Mouse (Mus musculus) liver, embryonic 11.5 days (tissue): Measurements from ENCODE around the gene Hoxa2. TPM values are rescaled to one million over a fixed set of nuclear protein-coding genes. Genes with fewer than 3 reads are reported as not detected.

Source experiments
- ATAC-seq: fragments of 200-750 bp; cut with Nextera tagmentation; replicated peaks from 2 replicates; pipeline ENCODE4 v1.8.0; 2017; ENCODE audit warnings: moderate number of reproducible peaks, mild to moderate bottlenecking, moderate TSS enrichment, moderate library complexity; ENCODE audit not compliant: low FRiP score
- DNase-seq: peaks from one replicate; pipeline ENCODE4 v3.0.0-alpha.2; 2017; ENCODE audit warnings: low spot score
- H3K27ac ChIP-seq: fragments of 300-500 bp; sonication (generic); 2 replicates; pipeline ENCODE4 v1.5.1; 2014; ENCODE audit warnings: mild to moderate bottlenecking, low read depth, low read length, control low read depth
- H3K27me3 ChIP-seq: fragments of 300-500 bp; sonication (generic); replicated peaks from 2 replicates; pipeline ENCODE4 v1.6.1; 2014; ENCODE audit warnings: low read length, mixed read lengths; ENCODE audit not compliant: control insufficient read depth, insufficient read depth
- H3K36me3 ChIP-seq: fragments of 300-500 bp; sonication (generic); 2 replicates; pipeline ENCODE4 v1.6.1; 2014; ENCODE audit warnings: mild to moderate bottlenecking, low read length, moderate library complexity, mixed read lengths; ENCODE audit not compliant: control insufficient read depth, insufficient read depth
- H3K4me1 ChIP-seq: fragments of 300-500 bp; sonication (generic); replicated peaks from 2 replicates; pipeline ENCODE4 v1.6.1; 2014; ENCODE audit warnings: low read length, mixed read lengths; ENCODE audit not compliant: control insufficient read depth, insufficient read depth
- H3K4me2 ChIP-seq: fragments of 300-500 bp; sonication (generic); 2 replicates; pipeline ENCODE4 v1.6.1; 2014; ENCODE audit warnings: mild to moderate bottlenecking, control low read depth, moderate library complexity
- H3K4me3 ChIP-seq: fragments of 300-500 bp; sonication (generic); 2 replicates; pipeline ENCODE4 v1.5.1; 2014; ENCODE audit warnings: low read depth, low read length, control low read depth
- H3K9ac ChIP-seq: fragments of 300-500 bp; sonication (generic); 2 replicates; pipeline ENCODE4 v1.6.1; 2014; ENCODE audit warnings: low read depth, low read length, control low read depth
- H3K9me3 ChIP-seq: fragments of 300-500 bp; sonication (generic); 2 replicates; pipeline ENCODE4 v1.6.1; 2016; ENCODE audit warnings: low read length, inconsistent platforms, mixed read lengths; ENCODE audit not compliant: control insufficient read depth
- WGBS: fragments of 180-500 bp; shearing (Covaris S2); extraction: QIAGEN DNeasy Blood & Tissue Kit; methylation state at CpG from one replicate; pipeline ENCODE4 v1.1.7; 2014; 5-methylcytosine and 5-hydroxymethylcytosine counted together
- polyA plus RNA-seq: library from polyadenylated mRNA; unstranded; fragments of >200 nt; fragmentation: Nextera tagmentation; extraction: Ambion mirVana; gene quantifications from 2 replicates; pipeline ENCODE4 v1.2.1, GENCODE M21; 2014

The Hoxa2 gene
- polyA plus RNA-seq, 1 experiment from 2014 or later: 4.3 TPM

GRCm38 (mm10) chr6:52178918-52179665, 14.5 kb upstream of the Hoxa2 start:
- no peaks in the 10 kb centered on the region for H3K36me3 ChIP-seq
- H3K9me3 ChIP-seq: no peaks in the 10 kb centered on the region
- H3K27ac ChIP-seq: peak overlapping the region; percentile 79
- peak overlapping the region; percentile 54 for H3K9ac ChIP-seq
- H3K27me3 ChIP-seq: peaks cover 98% of the 10 kb centered on the region
- WGBS: 6% methylated on average over 4 of the region's 4 CpGs
- ATAC-seq (no peak), DNase-seq (no peak)
- H3K4me1 ChIP-seq: peaks cover 8% of the 10 kb centered on the region
- peak overlapping the region; percentile 46 for H3K4me3 ChIP-seq
- peak overlapping the region; percentile 64 for H3K4me2 ChIP-seq

- H3K9ac ChIP-seq: peak overlapping the region; percentile 68
- DNase-seq: no peak
- H3K27ac ChIP-seq: peak overlapping the region; percentile 84
- no peaks in the 10 kb centered on the region for H3K36me3 ChIP-seq
- WGBS: 7% methylated on average over 9 of the region's 9 CpGs
- H3K27me3 ChIP-seq: peaks cover 97% of the 10 kb centered on the region
- H3K4me1 ChIP-seq: peaks cover 4% of the 10 kb centered on the region; the same call in 1 of the 2 replicates
- no peak for ATAC-seq
- H3K4me2 ChIP-seq: peak overlapping the region; percentile 64
- H3K9me3 ChIP-seq: no peaks in the 10 kb centered on the region
- H3K4me3 ChIP-seq: peak overlapping the region; percentile 46
Measured at GRCm38 (mm10) chr6:52177806-52178205, 13.2 kb upstream of the Hoxa2 start.

GRCm38 (mm10) chr6:52177061-52177735, 12.6 kb upstream of the Hoxa2 start, which contains the start of gene 5730596B20Rik:
Gene 5730596B20Rik, plus strand, starts transcription at chr6:52177498.
- Histone ChIP-seq H3K9me3 (no peaks in the 10 kb centered on the region), H3K9ac (peak within 1 kb of the TSS; percentile 68), H3K27me3 (peaks cover 99% of the 10 kb centered on the region), H3K36me3 (no peaks in the 10 kb centered on the region), H3K27ac (peak within 1 kb of the TSS; percentile 84), H3K4me1 (peaks cover 7% of the 10 kb centered on the region; the same call in 1 of the 2 replicates), H3K4me3 (peak within 1 kb of the TSS; percentile 46), H3K4me2 (peak within 1 kb of the TSS; percentile 64)
- no peak for ATAC-seq
- DNase-seq: no peak
- WGBS: under 1% methylated on average over 36 of the region's 36 CpGs

GRCm38 (mm10) chr6:52176391-52176790, 11.8 kb upstream of the Hoxa2 start:
- H3K27ac ChIP-seq: peak overlapping the region; percentile 84
- no peaks in the 10 kb centered on the region for H3K36me3 ChIP-seq
- H3K27me3 ChIP-seq: peaks cover 99% of the 10 kb centered on the region
- peak overlapping the region; percentile 64 for H3K4me2 ChIP-seq
- WGBS: 2% methylated on average over 6 of the region's 6 CpGs
- peak overlapping the region; percentile 68 for H3K9ac ChIP-seq
- peak overlapping the region; percentile 46 for H3K4me3 ChIP-seq
- DNase-seq (no peak), ATAC-seq (no peak)
- peaks cover 5% of the 10 kb centered on the region; the same call in 1 of the 2 replicates for H3K4me1 ChIP-seq
- H3K9me3 ChIP-seq: no peaks in the 10 kb centered on the region

GRCm38 (mm10) chr6:52175864-52176263, 11.2 kb upstream of the Hoxa2 start:
- Histone ChIP-seq H3K9ac (peak overlapping the region; percentile 68; the same call in 1 of the 2 replicates), H3K9me3 (no peaks in the 10 kb centered on the region), H3K27me3 (peaks cover 99% of the 10 kb centered on the region), H3K27ac (peak overlapping the region; percentile 84), H3K4me2 (peak overlapping the region; percentile 64), H3K4me1 (peaks cover 5% of the 10 kb centered on the region; the same call in 1 of the 2 replicates), H3K4me3 (peak overlapping the region; percentile 46), H3K36me3 (no peaks in the 10 kb centered on the region)
- 0% methylated on average over 9 of the region's 35 CpGs for WGBS
- peak; percentile 60 for DNase-seq
- no peak; the same call in 1 of the 2 replicates for ATAC-seq

GRCm38 (mm10) chr6:52174968-52175751, 10.5 kb upstream of the Hoxa2 start:
- no peak for ATAC-seq

GRCm38 (mm10) chr6:52173648-52174047, 9.0 kb upstream of the Hoxa2 start:
- DNase-seq (peak; percentile 28), ATAC-seq (no peak)
- Histone ChIP-seq H3K9me3 (no peaks in the 10 kb centered on the region), H3K27ac (peak overlapping the region; percentile 62; the same call in 1 of the 2 replicates), H3K9ac (no peak overlapping the region), H3K4me2 (peak overlapping the region; percentile 58), H3K4me3 (peak overlapping the region; percentile 17; the same call in 1 of the 2 replicates), H3K4me1 (peaks cover 16% of the 10 kb centered on the region), H3K27me3 (peaks cover 97% of the 10 kb centered on the region), H3K36me3 (no peaks in the 10 kb centered on the region)
- 3% methylated on average over 4 of the region's 4 CpGs for WGBS

More at GRCm38 (mm10) chr6:52174968-52175751, 10.5 kb upstream of the Hoxa2 start:
- Histone ChIP-seq H3K4me3 (peak overlapping the region; percentile 46), H3K36me3 (no peaks in the 10 kb centered on the region), H3K9me3 (no peaks in the 10 kb centered on the region), H3K27ac (peak overlapping the region; percentile 84), H3K27me3 (peaks cover 99% of the 10 kb centered on the region), H3K4me1 (peaks cover 8% of the 10 kb centered on the region), H3K4me2 (peak overlapping the region; percentile 64), H3K9ac (peak overlapping the region; percentile 68)
- peak; percentile 69 for DNase-seq
- 1% methylated on average over 41 of the region's 41 CpGs for WGBS

- peak overlapping the region; percentile 44 for H3K9ac ChIP-seq
- WGBS: 1% methylated on average over 35 of the region's 35 CpGs
- peak overlapping the region; percentile 74 for H3K27ac ChIP-seq
Measured at GRCm38 (mm10) chr6:52172501-52172900, 7.9 kb upstream of the Hoxa2 start.

More at GRCm38 (mm10) chr6:52172501-52172900, 7.9 kb upstream of the Hoxa2 start:
- H3K36me3 ChIP-seq: no peaks in the 10 kb centered on the region
- peaks cover 17% of the 10 kb centered on the region for H3K4me1 ChIP-seq
- ATAC-seq: 0 out of 2 replicates have a peak, but pooled peaks have one; percentile 46
- peak overlapping the region; percentile 36 for H3K4me3 ChIP-seq
- H3K27me3 ChIP-seq: peaks cover 97% of the 10 kb centered on the region
- H3K4me2 ChIP-seq: peak overlapping the region; percentile 58
- H3K9me3 ChIP-seq: no peaks in the 10 kb centered on the region
- peak; percentile 87 for DNase-seq
